Mouse (Mus musculus) testis, adult 2 months (tissue): ENCODE data around the gene Srbd1. TPM values are rescaled to one million over a fixed set of nuclear protein-coding genes. Genes with fewer than 3 reads are reported as not detected.

Experiments
- H3K27ac ChIP-seq: fragments of 200-500 bp; 2 replicates; pipeline ENCODE4 v1.5.1; 2012; ENCODE audit warnings: low read depth, low read length; ENCODE audit not compliant: control insufficient read depth, insufficient read depth
- H3K27me3 ChIP-seq: fragments of 200-500 bp; 2 replicates; pipeline ENCODE4 v1.6.1; 2012; ENCODE audit warnings: mild to moderate bottlenecking, low read length, moderate library complexity; ENCODE audit not compliant: control insufficient read depth, insufficient read depth
- H3K36me3 ChIP-seq: fragments of 200-500 bp; 2 replicates; pipeline ENCODE4 v1.6.1; 2012; ENCODE audit warnings: mild to moderate bottlenecking, low read length; ENCODE audit not compliant: control insufficient read depth, insufficient read depth
- H3K4me1 ChIP-seq: fragments of 200-500 bp; 2 replicates; pipeline ENCODE4 v1.6.1; 2012; ENCODE audit warnings: low read length; ENCODE audit not compliant: control insufficient read depth, insufficient read depth
- H3K4me3 ChIP-seq: fragments of 200-500 bp; 2 replicates; pipeline ENCODE4 v1.5.1; 2012; ENCODE audit warnings: low read depth, mild to moderate bottlenecking, low read length, moderate library complexity, mixed read lengths; ENCODE audit not compliant: control insufficient read depth
- CTCF ChIP-seq: fragments of 200-500 bp; IDR thresholded peaks from 2 replicates; pipeline ENCODE4 v1.5.1; 2012; ENCODE audit warnings: low read depth, mild to moderate bottlenecking, inconsistent platforms, low read length, moderate library complexity; ENCODE audit not compliant: control insufficient read depth, insufficient read depth, insufficient replicate concordance
- POLR2A ChIP-seq: fragments of 200-500 bp; IDR thresholded peaks from 2 replicates; pipeline ENCODE4 v1.6.1; 2012; ENCODE audit warnings: low read depth, mild to moderate bottlenecking, inconsistent platforms, low read length, moderate library complexity; ENCODE audit not compliant: control insufficient read depth
- polyA plus RNA-seq: library from polyadenylated mRNA; depleted of rRNA; stranded (reverse); fragments of >200 nt; gene quantifications from 2 replicates; pipeline ENCODE4 v1.2.3, GENCODE M21; 2012

Srbd1 gene
- polyA plus RNA-seq, 1 experiment: 2.5 TPM

DNA sequence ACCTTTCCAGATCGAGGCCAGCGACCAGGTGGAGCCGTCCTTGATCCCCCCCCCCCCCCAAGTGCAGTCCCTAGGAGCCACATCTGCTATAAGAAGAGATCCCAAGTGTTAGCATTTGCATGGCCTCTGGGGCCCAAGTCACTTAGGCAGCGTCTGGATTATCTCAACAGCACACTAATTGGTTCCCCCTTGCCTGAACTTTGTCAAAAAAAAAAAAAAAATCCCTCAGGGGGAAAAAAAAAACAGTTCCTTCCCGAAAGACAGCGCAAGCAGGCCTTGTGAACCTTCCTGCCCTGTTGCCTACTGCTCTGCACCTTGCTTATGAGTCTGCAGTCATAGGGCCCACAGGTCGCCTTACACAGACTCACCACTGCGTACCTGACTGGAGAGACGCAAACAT lies 30.5 kb upstream of the Srbd1 start:
- Histone ChIP-seq H3K27me3 (no peaks in the 10 kb centered on the region), H3K36me3 (no peaks in the 10 kb centered on the region), H3K27ac (no peak overlapping the region), H3K4me1 (no peaks in the 10 kb centered on the region; the same call in 1 of the 2 replicates), H3K4me3 (no peak overlapping the region)
- TF ChIP-seq CTCF (no peak), POLR2A (no peak)

- 0 out of 2 replicates have a peak, but pooled peaks cover 2% of the 10 kb centered on the region for H3K27me3 ChIP-seq
- H3K27ac ChIP-seq: no peak overlapping the region
- H3K36me3 ChIP-seq: no peaks in the 10 kb centered on the region
- peaks cover 23% of the 10 kb centered on the region for H3K4me1 ChIP-seq
- H3K4me3 ChIP-seq: no peak overlapping the region
- TF ChIP-seq CTCF (no peak), POLR2A (no peak)
Measured at GRCm38 (mm10) chr17:86170164-86170958, 25.4 kb upstream of the Srbd1 start.

- H3K27me3 ChIP-seq: 0 out of 2 replicates have a peak, but pooled peaks cover 2% of the 10 kb centered on the region
- peaks cover 23% of the 10 kb centered on the region for H3K4me1 ChIP-seq
- H3K27ac ChIP-seq: no peak overlapping the region
- no peaks in the 10 kb centered on the region for H3K36me3 ChIP-seq
- TF ChIP-seq POLR2A: no peak
- TF ChIP-seq CTCF: no peak
- peak overlapping the region; percentile 87 for H3K4me3 ChIP-seq
Measured at GRCm38 (mm10) chr17:86169092-86169491, 24.1 kb upstream of the Srbd1 start.

DNA sequence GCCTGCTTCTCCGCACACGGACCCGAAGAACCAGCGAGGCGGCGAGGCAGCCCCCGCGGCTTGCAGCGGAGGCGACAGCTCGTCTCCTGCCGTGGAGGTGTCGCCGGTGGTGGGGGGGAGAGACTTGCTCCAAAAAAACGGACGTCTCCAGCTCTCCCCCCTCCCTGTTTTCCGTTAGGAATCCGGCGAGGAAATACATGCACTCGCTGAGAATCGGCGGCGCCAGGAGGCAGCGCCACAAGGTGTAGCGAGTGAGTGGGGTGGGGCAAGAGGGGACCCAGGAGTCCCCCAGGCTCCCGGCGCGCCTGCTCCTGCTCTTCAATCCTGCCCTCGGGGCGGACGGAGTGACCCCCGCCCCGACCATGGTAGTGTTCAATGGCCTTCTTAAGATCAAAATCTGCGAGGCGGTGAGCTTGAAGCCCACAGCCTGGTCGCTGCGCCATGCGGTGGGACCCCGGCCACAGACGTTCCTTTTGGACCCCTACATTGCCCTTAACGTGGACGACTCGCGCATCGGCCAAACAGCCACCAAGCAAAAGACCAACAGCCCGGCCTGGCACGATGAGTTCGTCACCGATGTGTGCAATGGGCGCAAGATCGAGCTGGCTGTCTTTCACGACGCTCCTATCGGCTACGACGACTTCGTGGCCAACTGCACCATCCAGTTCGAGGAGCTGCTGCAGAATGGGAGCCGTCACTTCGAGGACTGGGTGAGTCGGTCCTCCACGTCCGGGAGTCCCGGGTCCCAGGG lies 23.4 kb upstream of the Srbd1 start:
- H3K27ac ChIP-seq: no peak overlapping the region
- peaks cover 23% of the 10 kb centered on the region for H3K4me1 ChIP-seq
- 0 out of 2 replicates have a peak, but pooled peaks cover 2% of the 10 kb centered on the region for H3K27me3 ChIP-seq
- TF ChIP-seq CTCF: no peak
- TF ChIP-seq POLR2A: 0 out of 2 replicates have a peak, but pooled peaks have one; percentile 9
- H3K4me3 ChIP-seq: peak overlapping the region; percentile 87
- H3K36me3 ChIP-seq: no peaks in the 10 kb centered on the region

DNA sequence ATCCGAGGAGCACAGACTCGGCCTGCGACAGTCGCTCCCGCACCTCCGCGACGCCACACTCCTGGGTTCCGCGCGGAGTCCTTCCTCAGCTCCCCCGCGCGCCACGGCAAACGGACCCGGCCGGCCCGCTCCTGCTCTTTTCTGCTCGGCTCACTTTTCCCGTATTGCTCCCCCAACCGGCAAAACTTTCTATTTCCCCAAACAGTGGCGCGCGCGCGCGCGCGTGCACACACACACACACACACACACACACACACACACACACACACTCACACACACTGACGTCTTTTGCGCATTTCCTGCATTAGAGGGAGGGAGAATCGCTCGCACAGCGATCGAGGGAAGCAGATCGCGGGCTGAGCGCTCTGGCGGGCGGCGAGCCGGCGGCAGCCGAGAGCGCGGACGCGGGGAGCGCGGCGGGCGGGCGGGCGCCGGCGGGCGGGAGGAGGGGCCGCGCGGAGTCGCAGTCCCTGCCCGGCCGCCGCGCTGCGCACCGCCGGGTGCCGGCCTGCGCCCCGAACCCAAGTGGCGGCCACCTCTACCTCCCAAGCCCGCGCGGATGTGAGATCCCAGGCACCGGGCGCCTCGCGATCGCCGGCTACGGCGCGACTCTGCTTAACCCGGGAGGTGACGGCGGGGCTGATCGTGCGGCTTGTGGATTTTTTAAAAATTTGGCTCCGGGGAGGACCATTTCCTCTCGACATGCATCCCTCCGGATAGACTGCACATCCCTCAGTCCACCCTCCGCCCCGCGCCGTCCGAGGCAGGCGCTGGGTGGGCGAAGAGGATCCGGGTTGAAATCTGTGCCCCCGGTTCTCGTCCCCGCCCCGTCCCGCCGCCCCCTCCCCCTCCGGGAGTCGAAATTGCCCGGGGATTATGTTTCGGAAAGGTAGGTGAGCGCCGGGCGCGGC lies 22.6 kb upstream of the Srbd1 start, which contains the start of gene Prkce:
Gene Prkce (plus strand): TSS at position 466 of the 911 bp plus-strand sequence.
- Histone ChIP-seq H3K36me3 (no peaks in the 10 kb centered on the region), H3K4me1 (peaks cover 25% of the 10 kb centered on the region), H3K4me3 (peak within 1 kb of the TSS; percentile 87), H3K27me3 (0 out of 2 replicates have a peak, but pooled peaks cover 2% of the 10 kb centered on the region), H3K27ac (peak within 1 kb of the TSS; percentile 55)
- TF ChIP-seq CTCF (no peak), POLR2A (0 out of 2 replicates have a peak, but pooled peaks have one; percentile 26)

GRCm38 (mm10) chr17:86166567-86167319 lies 21.8 kb upstream of the Srbd1 start:
- Histone ChIP-seq H3K4me1 (peaks cover 29% of the 10 kb centered on the region), H3K4me3 (peak overlapping the region; percentile 87), H3K36me3 (no peaks in the 10 kb centered on the region), H3K27me3 (0 out of 2 replicates have a peak, but pooled peaks cover 2% of the 10 kb centered on the region), H3K27ac (peak overlapping the region; percentile 55)
- TF ChIP-seq CTCF (no peak), POLR2A (0 out of 2 replicates have a peak, but pooled peaks have one; percentile 4)
